Mouse (Mus musculus) ES-E14 (cell line): Measurements from ENCODE around the gene Cdhr2. TPM values are rescaled to one million over a fixed set of nuclear protein-coding genes. Genes with fewer than 3 reads are reported as not detected.

Source experiments
- DNase-seq: peaks from one replicate; pipeline ENCODE4 v3.0.0-alpha.2; 2013; ENCODE audit warnings: low read depth, low spot score
- H3K27ac ChIP-seq: 2 replicates; pipeline ENCODE4 v1.5.1; 2012; ENCODE audit warnings: low read depth, mild to moderate bottlenecking, low read length, moderate library complexity, mixed read lengths; ENCODE audit not compliant: poor library complexity, insufficient read depth, severe bottlenecking
- H3K36me3 ChIP-seq: 2 replicates; pipeline ENCODE4 v1.6.1; 2012; ENCODE audit warnings: mild to moderate bottlenecking, low read length, moderate library complexity, mixed read lengths; ENCODE audit not compliant: control insufficient read depth, poor library complexity, insufficient read depth, severe bottlenecking
- H3K4me1 ChIP-seq, 2 experiments: fragments of 150-350 bp in 1 of 2; sonication (generic) in 1 of 2; 2 replicates each; pipeline ENCODE4 v1.6.1; 2012; ENCODE audit warnings: low read length in 2 of 2, mild to moderate bottlenecking in 1 of 2, mixed read lengths in 1 of 2; ENCODE audit not compliant: control insufficient read depth in 2 of 2, insufficient read depth in 2 of 2, poor library complexity in 1 of 2
- H3K4me3 ChIP-seq, 2 experiments: fragments of 150-350 bp in 1 of 2; sonication (generic) in 1 of 2; 2 replicates each; pipeline ENCODE4 v1.5.1; 2012; ENCODE audit warnings: low read length in 2 of 2, low read depth in 1 of 2, mild to moderate bottlenecking in 1 of 2, mixed read lengths in 1 of 2; ENCODE audit not compliant: insufficient read depth in 1 of 2, poor library complexity in 1 of 2, severe bottlenecking in 1 of 2
- H3K9ac ChIP-seq: 2 replicates; pipeline ENCODE4 v1.6.1; 2012; ENCODE audit warnings: low read depth, mild to moderate bottlenecking, low read length, mixed read lengths; ENCODE audit not compliant: poor library complexity, insufficient read depth, severe bottlenecking
- H3K9me3 ChIP-seq: fragments of 150-350 bp; sonication (generic); 2 replicates; pipeline ENCODE4 v1.6.1; 2012; ENCODE audit warnings: low read depth, mild to moderate bottlenecking, low read length; ENCODE audit not compliant: control insufficient read depth, insufficient read depth
- CHD2 ChIP-seq: IDR thresholded peaks from 2 replicates; pipeline ENCODE4 v1.6.1; 2014; ENCODE audit warnings: mild to moderate bottlenecking, low read depth, low read length, inconsistent platforms
- HCFC1 ChIP-seq: IDR thresholded peaks from 2 replicates; pipeline ENCODE4 v1.6.1; 2012; ENCODE audit warnings: low read length, inconsistent platforms, borderline replicate concordance; ENCODE audit not compliant: insufficient read depth
- MAFK ChIP-seq: IDR thresholded peaks from 2 replicates; pipeline ENCODE4 v1.6.1; 2014; ENCODE audit warnings: mild to moderate bottlenecking, low read depth, low read length, inconsistent platforms; ENCODE audit not compliant: insufficient read depth
- ZC3H11A ChIP-seq: IDR thresholded peaks from 2 replicates; pipeline ENCODE4 v1.6.1; 2012; ENCODE audit warnings: low read depth, mild to moderate bottlenecking, inconsistent platforms, low read length, borderline replicate concordance
- ZNF384 ChIP-seq: IDR thresholded peaks from 2 replicates; pipeline ENCODE4 v1.6.1; 2012; ENCODE audit warnings: low read depth, low read length, inconsistent platforms
- in situ Hi-C, 2 experiments: fragments of 600-800 bp; cut with MboI; formaldehyde crosslinking; loops; one replicate each; pipeline ENCODE4 v1.15.1; 2025; ENCODE audit warnings: low sequenced_read_pairs in 2 of 2, inconsistent platforms in 1 of 2; ENCODE audit not compliant: unreplicated experiment in 2 of 2
- total RNA-seq: library from RNA; depleted of rRNA; stranded (reverse); fragments of 300-350 nt; gene quantifications from 2 replicates; pipeline ENCODE4 v1.2.3, GENCODE M21; 2012; rRNA removed

Cdhr2 gene
- total RNA-seq, 1 experiment: 0.31 TPM

GRCm38 (mm10) chr13:54783698-54784097 lies 82.4 kb downstream of the Cdhr2 start, which contains the start of gene Eif4e1b:
Gene Eif4e1b, plus strand, starts transcription at chr13:54783998.
- TF ChIP-seq MAFK: no peak
- TF ChIP-seq CHD2: no peak
- no peak for TF ChIP-seq ZNF384
- no peak for TF ChIP-seq HCFC1
- no peak for TF ChIP-seq ZC3H11A
- H3K4me3 ChIP-seq: no peak within 1 kb of the TSS
- DNase-seq: no peak
- in situ Hi-C loops: no loop called here
- no peak within 1 kb of the TSS for H3K9ac ChIP-seq
- peak within 1 kb of the TSS; percentile 3; the same call in 1 of the 2 replicates for H3K27ac ChIP-seq
- H3K36me3 ChIP-seq: no peaks in the 10 kb centered on the region
- peaks cover 2 to 17% of the 10 kb centered on the region in 2 experiments; a peak in 2 of 4 replicates for H3K4me1 ChIP-seq
- H3K9me3 ChIP-seq: no peaks in the 10 kb centered on the region

Other genes with a start within 250 kb of the Cdhr2 start
- gene Thoc3, start 232.6 kb upstream of the Cdhr2 start, total RNA-seq: 54.6 and 81.8 TPM in 2 replicates
- 6.9 and 10.8 TPM in 2 replicates for gene Simc1, start 197.7 kb upstream of the Cdhr2 start, total RNA-seq
- gene 4833439L19Rik, start 136.0 kb upstream of the Cdhr2 start, total RNA-seq: 48.0 and 52.8 TPM in 2 replicates
- gene Arl10, start 126.4 kb upstream of the Cdhr2 start, total RNA-seq: 38.3 and 51.0 TPM in 2 replicates
- gene Nop16, start 111.4 kb upstream of the Cdhr2 start, total RNA-seq: 53.2 and 65.5 TPM in 2 replicates
- 108 and 156 TPM in 2 replicates for gene Higd2a, start 111.3 kb upstream of the Cdhr2 start, total RNA-seq
- gene Cltb, start 90.1 kb upstream of the Cdhr2 start, total RNA-seq: 49.5 and 75.1 TPM in 2 replicates
- gene Faf2, start 79.7 kb upstream of the Cdhr2 start, total RNA-seq: 76.3 and 108 TPM in 2 replicates
- gene Rnf44, start 7.6 kb upstream of the Cdhr2 start, total RNA-seq: 60.3 and 66.5 TPM in 2 replicates
- gene Gprin1, start 48.4 kb downstream of the Cdhr2 start, total RNA-seq: 0.37 and 0.58 TPM in 2 replicates
- gene Sncb, start 65.1 kb downstream of the Cdhr2 start, total RNA-seq: 0.16 TPM in 1 of 2 replicates, not detected in the other
- gene Eif4e1b, start 82.5 kb downstream of the Cdhr2 start, total RNA-seq: 0.37 and 0.54 TPM in 2 replicates
- gene Tspan17, start 87.9 kb downstream of the Cdhr2 start, total RNA-seq: 9.8 and 10.4 TPM in 2 replicates
- gene Unc5a, start 247.9 kb downstream of the Cdhr2 start, total RNA-seq: 0.31 and 0.95 TPM in 2 replicates